Mouse (Mus musculus) limb, embryonic 14.5 days (tissue): ENCODE data around the gene Sbno2. TPM values are rescaled to one million over a fixed set of nuclear protein-coding genes. Genes with fewer than 3 reads are reported as not detected.

ENCODE experiments used
- ATAC-seq: fragments of 200-750 bp; cut with Nextera tagmentation; 2 replicates; pipeline ENCODE4 v1.8.0; 2017; ENCODE audit warnings: low read depth, moderate number of reproducible peaks, moderate TSS enrichment; ENCODE audit not compliant: low FRiP score
- DNase-seq: peaks from one replicate; pipeline ENCODE4 v3.0.0-alpha.2; 2015; ENCODE audit warnings: low spot score
- H3K27ac ChIP-seq: fragments of 300-500 bp; sonication (generic); replicated peaks from 2 replicates; pipeline ENCODE4 v1.5.1; 2014; ENCODE audit warnings: low read depth, mild to moderate bottlenecking, low read length, moderate library complexity, mixed read lengths
- H3K27me3 ChIP-seq: fragments of 300-500 bp; sonication (generic); 2 replicates; pipeline ENCODE4 v1.6.1; 2014; ENCODE audit warnings: low read length, mixed read lengths; ENCODE audit not compliant: control insufficient read depth, insufficient read depth
- H3K36me3 ChIP-seq: fragments of 300-500 bp; sonication (generic); 2 replicates; pipeline ENCODE4 v1.6.1; 2014; ENCODE audit warnings: mild to moderate bottlenecking, low read length, moderate library complexity, mixed read lengths; ENCODE audit not compliant: control insufficient read depth, insufficient read depth
- H3K4me1 ChIP-seq: fragments of 300-500 bp; sonication (generic); 2 replicates; pipeline ENCODE4 v1.6.1; 2014; ENCODE audit warnings: antibody characterized with exemption, low read length, mixed read lengths; ENCODE audit not compliant: control insufficient read depth, insufficient read depth
- H3K4me2 ChIP-seq: fragments of 300-500 bp; sonication (generic); replicated peaks from 2 replicates; pipeline ENCODE4 v1.6.1; 2014; ENCODE audit warnings: low read depth, mild to moderate bottlenecking, low read length, moderate library complexity; ENCODE audit not compliant: severe bottlenecking
- H3K4me3 ChIP-seq: fragments of 300-500 bp; sonication (generic); replicated peaks from 2 replicates; pipeline ENCODE4 v1.5.1; 2014; ENCODE audit warnings: low read length
- H3K9ac ChIP-seq: fragments of 300-500 bp; sonication (generic); 2 replicates; pipeline ENCODE4 v1.6.1; 2014; ENCODE audit warnings: mild to moderate bottlenecking, low read depth, low read length, moderate library complexity; ENCODE audit not compliant: severe bottlenecking
- H3K9me3 ChIP-seq: fragments of 300-500 bp; sonication (generic); 2 replicates; pipeline ENCODE4 v1.6.1; 2016; ENCODE audit warnings: low read length; ENCODE audit not compliant: control insufficient read depth
- POLR2A ChIP-seq: fragments of 200-500 bp; IDR thresholded peaks from 2 replicates; pipeline ENCODE4 v1.8.0; 2012; ENCODE audit warnings: inconsistent platforms, mild to moderate bottlenecking, moderate library complexity, borderline replicate concordance; ENCODE audit not compliant: insufficient read depth, insufficient read length; ENCODE audit errors: extremely low read depth
- WGBS: fragments of 180-500 bp; shearing (Covaris S2); extraction: QIAGEN DNeasy Blood & Tissue Kit; methylation state at CpG from one replicate; pipeline ENCODE4 v1.1.7; 2014; 5-methylcytosine and 5-hydroxymethylcytosine counted together
- polyA plus RNA-seq, 2 experiments: library from polyadenylated mRNA; depleted of rRNA in 1 of 2; stranded (reverse) in 1 of 2; unstranded in 1 of 2; fragments of >200 nt; fragmentation: Nextera tagmentation in 1 of 2; extraction: Ambion mirVana in 1 of 2; gene quantifications; 2 replicates each; pipeline versions ENCODE4 v1.2.1 to v1.2.3; 2012 to 2014

Sbno2 gene
- polyA plus RNA-seq, 2 experiments, result 16.8 to 24.9 TPM

DNA sequence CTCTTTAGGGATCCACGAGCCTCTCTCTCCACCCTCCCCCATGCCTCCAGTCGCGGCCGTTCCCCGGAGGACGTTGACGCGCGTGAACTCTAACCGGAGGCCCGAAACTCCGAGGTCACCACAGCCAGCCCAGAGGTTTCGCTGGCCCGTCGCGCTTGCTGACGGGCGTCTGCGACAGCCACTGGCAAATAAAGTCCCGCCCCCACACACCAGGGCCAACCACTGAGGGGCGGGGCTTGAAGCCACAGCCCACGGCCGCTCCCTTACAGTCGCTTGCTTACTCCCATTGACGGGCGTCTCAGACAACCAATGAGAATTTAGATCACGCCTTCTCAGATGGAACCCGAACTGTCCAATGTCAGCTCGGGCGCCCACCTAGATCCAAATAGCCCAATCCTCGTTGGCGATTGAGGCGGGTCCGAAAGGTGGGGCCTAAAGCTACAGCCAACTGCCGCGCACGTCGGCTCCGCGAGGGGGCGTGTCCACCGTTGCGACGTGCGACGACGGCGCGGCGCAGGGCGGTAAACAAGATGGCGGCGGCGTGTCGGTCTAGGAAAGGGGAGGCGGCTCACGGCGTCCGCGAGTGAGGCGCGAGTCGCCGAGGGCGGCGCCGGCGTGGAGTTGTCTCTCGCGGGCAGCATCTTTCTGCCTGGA, 10.0 kb upstream of the Sbno2 start, which contains the start of gene Stk11:
TSS of gene Stk11 (plus strand) at position 514 of the 654 bp plus-strand sequence.
- peak; percentile 73; the same call in 1 of the 2 replicates for TF ChIP-seq POLR2A
- DNase-seq (peak; percentile 100), ATAC-seq (peak; percentile 97)
- Histone ChIP-seq H3K27me3 (no peaks in the 10 kb centered on the region), H3K4me3 (peak within 1 kb of the TSS; percentile 90), H3K9ac (peak within 1 kb of the TSS; percentile 78), H3K27ac (peak within 1 kb of the TSS; percentile 73), H3K4me1 (peaks cover 22% of the 10 kb centered on the region), H3K4me2 (peak within 1 kb of the TSS; percentile 95), H3K9me3 (no peaks in the 10 kb centered on the region), H3K36me3 (peaks cover 24% of the 10 kb centered on the region)
- under 1% methylated on average over 68 of the region's 70 CpGs for WGBS

DNA sequence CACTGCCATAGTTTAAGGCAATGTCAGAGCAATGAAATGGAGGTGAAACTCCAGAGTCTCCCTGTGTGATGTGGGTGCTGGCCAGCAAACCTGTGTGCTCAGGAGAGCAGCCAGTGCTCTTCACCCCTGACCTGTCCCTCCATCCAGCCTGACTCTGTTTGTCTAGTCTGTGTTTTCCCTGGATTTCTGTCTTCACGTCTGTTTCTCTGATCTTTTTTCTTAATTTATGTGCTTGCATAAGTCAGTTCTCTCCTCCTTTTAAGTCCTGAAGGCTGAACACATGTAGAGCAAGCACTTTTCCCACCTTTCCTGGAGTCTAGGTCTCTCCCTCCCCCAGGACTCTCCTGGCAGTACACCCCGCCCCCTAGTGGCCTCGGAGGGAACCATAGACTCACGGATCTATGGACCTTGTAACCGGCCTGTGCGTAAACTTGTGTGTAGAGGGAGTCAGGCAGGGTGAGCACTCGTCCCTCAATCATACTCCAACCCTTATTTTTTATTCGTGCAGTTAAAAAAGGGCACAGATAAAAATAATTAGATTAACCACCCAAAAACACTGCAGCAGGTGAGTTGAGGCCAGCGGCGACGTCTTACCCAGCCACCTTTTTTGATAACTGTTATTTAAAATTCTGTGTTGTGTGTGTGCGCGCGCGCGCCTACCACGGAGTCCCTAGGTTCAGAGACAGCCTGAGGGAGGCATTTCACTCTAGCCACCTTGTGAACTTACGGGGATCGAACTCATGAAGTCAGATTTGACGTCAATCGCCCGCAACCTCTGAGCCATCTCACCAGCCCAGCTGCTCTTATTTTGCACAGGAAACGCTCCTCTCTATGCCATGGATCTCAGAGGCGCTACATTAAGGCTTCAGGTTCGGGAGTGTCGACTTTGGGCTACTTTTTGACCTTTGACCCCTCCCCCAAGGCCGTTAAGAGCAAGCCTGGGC, 9.2 kb upstream of the Sbno2 start:
- peak; percentile 93 for DNase-seq

DNA sequence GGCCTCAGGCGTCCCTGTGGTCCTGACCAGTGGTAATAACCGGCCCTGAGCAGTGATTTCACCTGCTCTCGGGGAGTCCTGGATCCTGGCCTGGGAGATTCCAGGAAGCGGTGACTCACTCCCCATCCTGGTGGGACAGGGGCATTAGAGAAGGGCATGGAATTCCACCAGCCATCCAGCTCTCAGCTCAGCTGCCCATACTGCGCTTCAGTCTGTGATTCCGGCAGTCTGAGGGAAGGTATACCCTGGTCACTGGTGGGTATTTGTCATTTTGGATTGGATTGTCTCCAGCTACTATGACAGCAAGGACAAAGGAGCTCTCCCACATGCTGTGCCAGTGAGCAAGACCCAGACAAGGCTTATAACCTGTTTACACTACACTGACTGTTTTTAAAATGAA, 2.3 kb upstream of the Sbno2 start:
- H3K9ac ChIP-seq, result no peak overlapping the region
- H3K9me3 ChIP-seq, result no peaks in the 10 kb centered on the region
- no peak overlapping the region for H3K4me2 ChIP-seq
- no peak for ATAC-seq
- H3K36me3 ChIP-seq, result no peaks in the 10 kb centered on the region
- DNase-seq, result no peak
- no peak overlapping the region for H3K4me3 ChIP-seq
- H3K4me1 ChIP-seq, result 0 out of 2 replicates have a peak, but pooled peaks cover 2% of the 10 kb centered on the region
- 64% methylated on average over 6 of the region's 6 CpGs for WGBS
- no peaks in the 10 kb centered on the region for H3K27me3 ChIP-seq
- no peak for TF ChIP-seq POLR2A
- no peak overlapping the region for H3K27ac ChIP-seq

More for the DNA sequence above, 9.2 kb upstream of the Sbno2 start:
- ATAC-seq, result peak; percentile 41; the same call in 1 of the 2 replicates
- no peaks in the 10 kb centered on the region for H3K27me3 ChIP-seq
- H3K9ac ChIP-seq, result peak overlapping the region; percentile 56
- H3K4me1 ChIP-seq, result peaks cover 22% of the 10 kb centered on the region
- no peak for TF ChIP-seq POLR2A
- H3K4me3 ChIP-seq, result peak overlapping the region; percentile 90
- H3K27ac ChIP-seq, result peak overlapping the region; percentile 73
- H3K36me3 ChIP-seq, result peaks cover 18% of the 10 kb centered on the region
- WGBS, result 2% methylated on average over 27 of the region's 27 CpGs
- H3K9me3 ChIP-seq, result no peaks in the 10 kb centered on the region
- peak overlapping the region; percentile 65 for H3K4me2 ChIP-seq

DNA sequence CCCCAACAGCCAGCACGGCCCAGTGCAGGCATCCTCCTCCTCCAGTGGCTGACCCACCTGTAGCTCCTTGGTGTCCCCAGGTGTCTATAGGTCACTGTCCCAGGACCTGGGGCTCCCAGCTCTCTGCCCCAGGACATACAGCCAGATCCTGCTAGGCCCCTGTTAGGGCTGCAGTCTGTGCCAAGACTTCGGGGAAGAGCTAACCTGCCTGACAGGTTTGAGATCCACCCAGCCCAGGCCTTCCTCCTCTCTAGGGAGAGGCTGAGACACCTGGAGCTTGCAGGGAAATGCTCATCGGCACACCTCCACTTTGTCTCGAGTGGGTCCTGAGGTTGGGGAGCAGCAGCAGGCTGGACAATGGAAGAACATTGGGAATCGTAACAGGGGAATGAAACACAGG, 555 bp upstream of the Sbno2 start:
- ATAC-seq (no peak), DNase-seq (no peak)
- Histone ChIP-seq H3K9ac (no peak overlapping the region; the same call in 1 of the 2 replicates), H3K27ac (no peak overlapping the region), H3K4me2 (no peak overlapping the region), H3K4me3 (no peak overlapping the region), H3K4me1 (peaks cover 12% of the 10 kb centered on the region; the same call in 1 of the 2 replicates), H3K36me3 (no peaks in the 10 kb centered on the region), H3K9me3 (no peaks in the 10 kb centered on the region), H3K27me3 (no peaks in the 10 kb centered on the region)
- 60% methylated on average over 5 of the region's 5 CpGs for WGBS
- TF ChIP-seq POLR2A, result no peak

DNA sequence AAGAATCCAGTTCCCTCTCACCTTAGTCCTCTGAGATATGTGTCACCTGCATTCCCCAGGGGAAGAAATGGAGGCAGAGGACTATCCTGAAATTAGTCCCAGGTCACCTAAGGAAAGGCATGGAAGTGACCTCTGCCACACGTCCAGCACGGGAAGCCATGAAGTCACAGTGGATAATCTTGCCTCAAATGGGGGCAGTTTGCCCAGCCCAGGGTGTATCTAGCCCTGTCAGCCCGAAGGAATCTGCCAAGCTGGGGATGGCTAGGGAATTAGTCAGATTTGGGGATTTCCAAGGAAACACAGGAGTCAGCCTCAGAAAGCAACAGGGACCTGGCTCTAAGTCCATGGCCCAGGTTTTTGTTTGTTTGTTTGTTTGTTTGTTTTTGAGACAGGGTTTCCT, 1.2 kb downstream of the Sbno2 start:
- H3K4me2 ChIP-seq, result no peak overlapping the region
- 91% methylated on average over 3 of the region's 3 CpGs for WGBS
- H3K4me3 ChIP-seq, result no peak overlapping the region
- H3K9me3 ChIP-seq, result no peaks in the 10 kb centered on the region
- peaks cover 12% of the 10 kb centered on the region; the same call in 1 of the 2 replicates for H3K4me1 ChIP-seq
- no peaks in the 10 kb centered on the region for H3K27me3 ChIP-seq
- H3K9ac ChIP-seq, result no peak overlapping the region
- peaks cover 4% of the 10 kb centered on the region; the same call in 1 of the 2 replicates for H3K36me3 ChIP-seq
- no peak for TF ChIP-seq POLR2A
- no peak overlapping the region for H3K27ac ChIP-seq
- DNase-seq (no peak), ATAC-seq (no peak)
